Mouse (Mus musculus) thymus, adult 2 months (tissue): ENCODE data around the gene Megf9.

Experiments
- CTCF ChIP-seq: fragments of 200-500 bp; IDR thresholded peaks from 2 replicates; pipeline ENCODE4 v1.5.1; 2012; ENCODE audit warnings: mild to moderate bottlenecking, control low read depth, low read length, moderate library complexity, borderline replicate concordance; ENCODE audit not compliant: control insufficient read depth, poor library complexity, insufficient read depth; ENCODE audit errors: extremely low read depth
- POLR2A ChIP-seq: fragments of 200-500 bp; IDR thresholded peaks from 2 replicates; pipeline ENCODE4 v1.6.1; 2012; ENCODE audit warnings: mild to moderate bottlenecking, low read length, control low read depth, moderate library complexity; ENCODE audit not compliant: control insufficient read depth, poor library complexity, insufficient read depth; ENCODE audit errors: extremely low read depth

DNA sequence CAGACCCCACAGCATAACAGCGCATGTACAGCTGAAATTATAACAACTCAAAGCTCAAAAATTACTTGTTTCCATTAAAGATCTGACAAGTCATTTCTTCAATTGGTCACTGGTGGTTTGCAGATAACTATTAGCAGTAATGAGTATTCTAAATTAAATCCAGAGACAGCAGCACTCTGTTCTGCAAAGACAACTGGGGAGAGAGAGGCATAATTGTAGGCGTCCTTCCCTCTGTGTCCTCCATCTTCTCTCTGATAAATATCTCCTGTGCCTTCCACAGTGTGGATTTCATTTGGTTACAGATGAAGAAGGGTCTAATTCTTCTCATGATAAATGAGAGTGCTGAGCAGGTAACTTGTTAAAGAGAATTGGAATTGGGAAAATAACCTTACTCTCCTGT, 135.7 kb downstream of the Megf9 start:
- no peak for TF ChIP-seq CTCF
- TF ChIP-seq POLR2A: no peak
